Mouse (Mus musculus): ENCODE measurements at regions not wholly inside any gene's neighbourhood (a gene's known extent, or its start where the extent isn't known, plus 50 kb on each side); places are given as distances from the start of the nearest gene placed in this dataset.

GRCm38 (mm10) chr13:98438206-98438605 lies 53.6 kb downstream of the Gm10320 start:
- DNase-seq, result no peak

GRCm38 (mm10) chr13:98436961-98437360 lies 54.8 kb downstream of the Gm10320 start:
- DNase-seq, result no peak

GRCm38 (mm10) chr13:98435245-98435975 lies 56.4 kb downstream of the Gm10320 start:
- no peak for DNase-seq

DNA sequence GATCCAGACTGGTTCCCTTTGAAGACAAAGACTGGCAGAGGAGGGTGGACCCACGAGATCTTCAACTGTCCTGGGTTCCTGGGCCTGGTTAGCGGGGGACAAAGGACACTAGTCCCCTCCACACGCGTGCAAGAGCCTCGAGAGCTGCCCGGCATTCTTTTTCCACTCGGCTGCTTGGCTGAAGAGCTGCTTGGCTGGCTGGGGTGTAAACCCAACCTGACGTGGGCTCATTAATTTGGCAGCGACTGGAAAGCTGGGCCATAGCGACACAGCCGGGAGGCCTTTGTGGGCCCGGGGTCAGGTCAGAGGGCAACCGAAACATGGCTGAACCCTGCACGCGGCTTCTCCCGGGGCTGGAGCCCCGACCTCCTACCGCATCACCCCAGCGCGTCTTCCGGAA lies 62.0 kb downstream of the Gm10320 start:
- DNase-seq, result no peak

- DNase-seq, result peak in 1 of 2 experiments; percentile 35
Observed at GRCm38 (mm10) chr13:98427660-98428059, 64.1 kb downstream of the Gm10320 start.

DNA sequence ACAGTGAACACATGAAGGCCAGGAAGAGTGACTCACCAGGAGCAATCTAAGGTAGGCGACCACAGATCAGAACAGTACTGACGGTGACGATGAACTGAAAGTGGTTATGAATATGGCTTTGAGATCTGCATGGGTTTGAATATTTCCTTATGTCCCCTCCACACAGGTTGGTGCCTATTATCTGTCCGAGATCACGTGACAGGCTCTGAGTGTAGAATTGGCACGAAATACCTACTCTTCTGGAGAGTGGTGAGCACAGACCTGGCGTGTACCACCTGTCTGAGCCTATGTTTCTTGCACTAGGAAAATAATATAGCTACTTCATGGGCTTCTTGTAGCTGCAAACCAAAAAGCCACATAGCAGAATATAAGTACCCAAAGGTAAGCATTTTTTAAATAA lies 66.8 kb downstream of the Gm10320 start:
- DNase-seq, result no peak

- DNase-seq, result peak in 1 of 2 experiments; percentile 37
Observed at GRCm38 (mm10) chr13:98424000-98424399, 67.8 kb downstream of the Gm10320 start.

GRCm38 (mm10) chr13:98420419-98421043 lies 66.5 kb downstream of the Foxd1 start:
- DNase-seq, result no peak

DNA sequence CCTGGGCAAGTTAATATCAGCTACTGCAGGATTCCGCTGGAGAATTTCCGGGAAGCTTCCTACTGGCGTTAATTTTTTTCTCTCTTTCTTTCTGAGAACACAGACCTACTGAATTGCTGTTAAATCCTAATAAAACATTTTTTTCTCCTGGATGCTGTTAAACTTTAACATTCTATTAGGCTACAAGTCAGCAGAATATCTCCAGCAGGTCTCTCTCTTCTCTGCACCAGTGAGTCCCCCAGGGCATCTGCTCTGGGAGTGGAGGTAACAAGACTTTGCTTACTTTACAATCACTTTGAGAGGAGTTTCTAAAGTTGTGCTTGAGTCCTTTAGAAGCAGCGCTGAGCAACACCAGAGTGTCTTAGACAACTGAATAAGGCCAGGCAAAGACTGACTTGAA lies 63.7 kb downstream of the Foxd1 start:
- DNase-seq, result peak; percentile 27 to 74

DNA sequence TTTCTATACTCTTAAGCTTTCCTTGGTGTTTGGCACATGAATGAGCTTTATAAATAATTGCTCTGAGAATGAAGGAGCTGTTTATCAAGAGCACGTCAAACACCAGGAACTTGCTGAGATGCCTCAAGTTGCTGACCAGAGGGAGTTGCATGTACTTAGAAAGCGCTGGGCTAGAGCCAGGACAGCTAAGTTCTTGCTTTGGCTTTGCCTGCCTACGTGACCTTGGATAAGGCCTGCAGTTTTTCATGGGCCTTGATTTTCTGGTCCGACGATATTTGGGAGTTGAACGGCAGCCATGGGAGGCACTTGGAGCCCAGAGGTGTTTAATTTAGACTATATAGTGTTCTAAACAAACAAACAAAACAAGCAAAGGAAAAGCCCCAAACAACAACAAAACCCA lies 62.4 kb downstream of the Foxd1 start:
- peak; percentile 35 to 60 for DNase-seq

- peak; percentile 83 for DNase-seq
Observed at GRCm38 (mm10) chr13:98414851-98415250, 60.8 kb downstream of the Foxd1 start.

DNA sequence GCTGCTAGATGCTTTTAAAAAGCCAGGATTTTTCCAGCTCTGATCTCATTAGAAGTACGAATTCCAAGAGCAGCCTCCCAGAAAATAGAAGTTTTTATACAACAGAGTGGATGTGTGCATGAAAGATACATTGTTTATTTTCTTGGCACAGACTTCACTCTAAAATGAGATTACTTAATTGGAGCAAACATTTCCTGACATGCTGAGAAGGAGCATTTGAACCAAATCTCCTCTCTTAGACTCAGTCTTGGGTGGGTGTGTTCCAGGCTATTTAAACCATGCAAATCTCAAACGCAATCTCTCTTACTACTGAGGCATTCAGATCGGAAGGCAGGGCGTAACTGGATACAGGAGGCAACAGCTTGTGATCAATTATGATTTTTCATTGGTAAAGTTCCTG lies 59.2 kb downstream of the Foxd1 start:
- no peak for DNase-seq

Data from kidney, postnatal 25 days (tissue).